Mouse (Mus musculus) liver, postnatal 0 days (tissue): ENCODE measurements around the gene Vmn1r199. TPM values are rescaled to one million over a fixed set of nuclear protein-coding genes. Genes with fewer than 3 reads are reported as not detected.
"Not testable (repeated sequence)": the region's sequence is repeated elsewhere in the genome, so short reads cannot be mapped to it uniquely, and the experiment has no call there.

ENCODE experiments used
- ATAC-seq: fragments of 200-750 bp; cut with Nextera tagmentation; 2 replicates; pipeline ENCODE4 v1.8.0; 2017; ENCODE audit warnings: mild to moderate bottlenecking, moderate library complexity
- DNase-seq: peaks from one replicate; pipeline ENCODE4 v3.0.0-alpha.2; 2016
- H3K27ac ChIP-seq: fragments of 300-500 bp; sonication (generic); 2 replicates; pipeline ENCODE4 v1.5.1; 2014; ENCODE audit warnings: antibody characterized with exemption, moderate library complexity, mild to moderate bottlenecking, low read depth
- H3K27me3 ChIP-seq: fragments of 300-500 bp; sonication (generic); 2 replicates; pipeline ENCODE4 v1.6.1; 2014; ENCODE audit warnings: low read length, control low read depth, mixed read lengths; ENCODE audit not compliant: insufficient read depth
- H3K36me3 ChIP-seq: fragments of 300-500 bp; sonication (generic); replicated peaks from 2 replicates; pipeline ENCODE4 v1.6.1; 2014; ENCODE audit warnings: mild to moderate bottlenecking, control low read depth, low read length, moderate library complexity, mixed read lengths; ENCODE audit not compliant: insufficient read depth
- H3K4me1 ChIP-seq: fragments of 300-500 bp; sonication (generic); 2 replicates; pipeline ENCODE4 v1.6.1; 2014; ENCODE audit warnings: antibody characterized with exemption, mild to moderate bottlenecking, control low read depth; ENCODE audit not compliant: insufficient read depth
- H3K4me2 ChIP-seq: fragments of 300-500 bp; sonication (generic); 2 replicates; pipeline ENCODE4 v1.6.1; 2014; ENCODE audit warnings: low read depth, mild to moderate bottlenecking, low read length, moderate library complexity, mixed read lengths
- H3K4me3 ChIP-seq: fragments of 300-500 bp; sonication (generic); 2 replicates; pipeline ENCODE4 v1.5.1; 2014; ENCODE audit warnings: low read depth, low read length
- H3K9ac ChIP-seq: fragments of 300-500 bp; sonication (generic); replicated peaks from 2 replicates; pipeline ENCODE4 v1.6.1; 2014; ENCODE audit warnings: mild to moderate bottlenecking, moderate library complexity
- H3K9me3 ChIP-seq: fragments of 300-500 bp; sonication (generic); 2 replicates; pipeline ENCODE4 v1.6.1; 2016; ENCODE audit warnings: mild to moderate bottlenecking, control low read depth, low read length, mixed read lengths
- CTCF ChIP-seq: sonication (generic); IDR thresholded peaks from 2 replicates; pipeline ENCODE4 v1.5.1; 2016; ENCODE audit warnings: antibody characterized with exemption, low read depth
- EP300 ChIP-seq: IDR thresholded peaks from 2 replicates; pipeline ENCODE4 v1.6.1; 2016; ENCODE audit warnings: antibody characterized with exemption, low read depth, mild to moderate bottlenecking
- WGBS: fragments of 180-500 bp; shearing (Covaris S2); extraction: QIAGEN DNeasy Blood & Tissue Kit; methylation state at CpG from one replicate; pipeline ENCODE4 v1.1.7; 2014; ENCODE audit not compliant: insufficient replicate concordance; 5-methylcytosine and 5-hydroxymethylcytosine counted together
- polyA plus RNA-seq: library from polyadenylated mRNA; unstranded; fragments of >200 nt; fragmentation: Nextera tagmentation; extraction: Ambion mirVana; gene quantifications from 2 replicates; pipeline ENCODE4 v1.2.1, GENCODE M21; 2015

The Vmn1r199 gene
- not detected in 2 replicates for polyA plus RNA-seq

- no peak within 1 kb of the TSS for H3K27ac ChIP-seq
- WGBS = 56% methylated on average over 2 of the region's 2 CpGs
- no peaks in the 10 kb centered on the region for H3K36me3 ChIP-seq
- H3K4me1 ChIP-seq = no peaks in the 10 kb centered on the region
- no peak for ATAC-seq
- no peak for DNase-seq
- TF ChIP-seq CTCF = no peak
- TF ChIP-seq EP300 = no peak
- no peaks in the 10 kb centered on the region for H3K27me3 ChIP-seq
- H3K9ac ChIP-seq = no peak within 1 kb of the TSS
- no peaks in the 10 kb centered on the region for H3K9me3 ChIP-seq
- no peak within 1 kb of the TSS for H3K4me2 ChIP-seq
- H3K4me3 ChIP-seq = no peak within 1 kb of the TSS
These were observed at the start of gene Vmn1r199 for GRCm38 (mm10) chr13:22379518-22379917. Gene Vmn1r199, plus strand, starts transcription at chr13:22379818.

GRCm38 (mm10) chr13:22333269-22333668 lies 46.3 kb upstream of the Vmn1r199 start:
- no peaks in the 10 kb centered on the region for H3K36me3 ChIP-seq
- H3K27me3 ChIP-seq = no peaks in the 10 kb centered on the region
- H3K4me3 ChIP-seq = no peak overlapping the region
- no peaks in the 10 kb centered on the region for H3K4me1 ChIP-seq
- ATAC-seq = no peak
- no peak for TF ChIP-seq CTCF
- TF ChIP-seq EP300 = no peak
- H3K9ac ChIP-seq = no peak overlapping the region
- H3K4me2 ChIP-seq = no peak overlapping the region
- H3K27ac ChIP-seq = no peak overlapping the region
- DNase-seq = no peak
- H3K9me3 ChIP-seq = no peaks in the 10 kb centered on the region
- WGBS = 35% methylated on average over 2 of the region's 2 CpGs

GRCm38 (mm10) chr13:22335565-22335964 lies 44.1 kb upstream of the Vmn1r199 start:
- no peak for TF ChIP-seq EP300
- TF ChIP-seq CTCF = no peak
- Histone ChIP-seq H3K4me2 (no peak overlapping the region), H3K9me3 (no peaks in the 10 kb centered on the region), H3K4me1 (no peaks in the 10 kb centered on the region), H3K27me3 (no peaks in the 10 kb centered on the region), H3K4me3 (no peak overlapping the region), H3K27ac (no peak overlapping the region), H3K9ac (no peak overlapping the region), H3K36me3 (no peaks in the 10 kb centered on the region)
- DNase-seq (no peak), ATAC-seq (no peak)
- WGBS = 74% methylated on average over 1 of the region's 1 CpGs

GRCm38 (mm10) chr13:22350064-22350463 lies 29.6 kb upstream of the Vmn1r199 start, which contains the start of gene Vmn1r198:
Gene Vmn1r198, plus strand, starts transcription at chr13:22350364.
- DNase-seq = no peak
- WGBS = 21% methylated on average over 1 of the region's 1 CpGs
- Histone ChIP-seq H3K27me3 (no peaks in the 10 kb centered on the region), H3K4me3 (no peak within 1 kb of the TSS), H3K36me3 (no peaks in the 10 kb centered on the region), H3K4me1 (no peaks in the 10 kb centered on the region), H3K4me2 (no peak within 1 kb of the TSS), H3K9me3 (no peaks in the 10 kb centered on the region), H3K9ac (no peak within 1 kb of the TSS), H3K27ac (no peak within 1 kb of the TSS)
- ATAC-seq = no peak
- no peak for TF ChIP-seq CTCF
- TF ChIP-seq EP300 = no peak

GRCm38 (mm10) chr13:22350813-22351212 lies 28.8 kb upstream of the Vmn1r199 start:
- no peaks in the 10 kb centered on the region for H3K4me1 ChIP-seq
- H3K36me3 ChIP-seq = no peaks in the 10 kb centered on the region
- ATAC-seq (no peak), DNase-seq (no peak)
- H3K4me2 ChIP-seq = no peak overlapping the region
- no peak overlapping the region for H3K27ac ChIP-seq
- H3K9me3 ChIP-seq = no peaks in the 10 kb centered on the region
- 73% methylated on average over 1 of the region's 1 CpGs for WGBS
- H3K27me3 ChIP-seq = no peaks in the 10 kb centered on the region
- TF ChIP-seq EP300 (no peak), CTCF (no peak)
- H3K9ac ChIP-seq = no peak overlapping the region
- H3K4me3 ChIP-seq = no peak overlapping the region

- not testable (repeated sequence) for H3K4me1 ChIP-seq, DNase-seq
- WGBS = 56% methylated on average over 3 of the region's 3 CpGs
These were observed 1.5 kb downstream of the Vmn1r199 start for GRCm38 (mm10) chr13:22381128-22381527.

GRCm38 (mm10) chr13:22383401-22383800 lies 3.8 kb downstream of the Vmn1r199 start:
- H3K27ac ChIP-seq = no peak overlapping the region
- ATAC-seq (no peak), DNase-seq (no peak)
- no peaks in the 10 kb centered on the region for H3K27me3 ChIP-seq
- no peaks in the 10 kb centered on the region for H3K36me3 ChIP-seq
- H3K4me1 ChIP-seq = no peaks in the 10 kb centered on the region
- H3K4me2 ChIP-seq = no peak overlapping the region
- H3K9ac ChIP-seq = no peak overlapping the region
- 63% methylated on average over 3 of the region's 3 CpGs for WGBS
- no peaks in the 10 kb centered on the region for H3K9me3 ChIP-seq
- no peak overlapping the region for H3K4me3 ChIP-seq
- TF ChIP-seq EP300 = no peak
- no peak for TF ChIP-seq CTCF

More at GRCm38 (mm10) chr13:22381128-22381527, 1.5 kb downstream of the Vmn1r199 start:
- not testable (repeated sequence) for H3K4me2 ChIP-seq, ATAC-seq, H3K4me3 ChIP-seq, H3K27me3 ChIP-seq, H3K27ac ChIP-seq, H3K9ac ChIP-seq, H3K9me3 ChIP-seq, H3K36me3 ChIP-seq
